Mouse (Mus musculus) myocyte (in vitro differentiated cells): ENCODE results near the gene Copg1.

Experiments used
- MAX ChIP-seq: IDR thresholded peaks from one replicate; pipeline ENCODE4 v1.6.1; 2011; ENCODE audit warnings: low read depth, mild to moderate bottlenecking, control low read depth
- MYOD1 ChIP-seq, 3 experiments: IDR thresholded peaks; one replicate each; pipeline ENCODE4 v1.6.1; 2011; ENCODE audit warnings: control low read depth in 2 of 3, low read depth in 2 of 3, mild to moderate bottlenecking in 2 of 3, moderate library complexity in 1 of 3; ENCODE audit not compliant: insufficient read length in 2 of 3, control insufficient read depth in 1 of 3
- POLR2A ChIP-seq: IDR thresholded peaks from one replicate; pipeline ENCODE4 v1.6.1; 2011; ENCODE audit warnings: low read depth, mild to moderate bottlenecking, control low read depth, moderate library complexity; ENCODE audit not compliant: insufficient read length
- POLR2AphosphoS2 ChIP-seq: IDR thresholded peaks from one replicate; pipeline ENCODE4 v1.6.1; 2011; ENCODE audit warnings: low read depth, control low read depth; ENCODE audit not compliant: insufficient read length
- TCF12 ChIP-seq: IDR thresholded peaks from one replicate; pipeline ENCODE4 v1.6.1; 2011; ENCODE audit warnings: mild to moderate bottlenecking, control low read depth; ENCODE audit not compliant: poor library complexity, insufficient read depth, severe bottlenecking
- USF1 ChIP-seq: IDR thresholded peaks from one replicate; pipeline ENCODE4 v1.6.1; 2011; ENCODE audit warnings: low read depth, mild to moderate bottlenecking, control low read depth, moderate library complexity

DNA sequence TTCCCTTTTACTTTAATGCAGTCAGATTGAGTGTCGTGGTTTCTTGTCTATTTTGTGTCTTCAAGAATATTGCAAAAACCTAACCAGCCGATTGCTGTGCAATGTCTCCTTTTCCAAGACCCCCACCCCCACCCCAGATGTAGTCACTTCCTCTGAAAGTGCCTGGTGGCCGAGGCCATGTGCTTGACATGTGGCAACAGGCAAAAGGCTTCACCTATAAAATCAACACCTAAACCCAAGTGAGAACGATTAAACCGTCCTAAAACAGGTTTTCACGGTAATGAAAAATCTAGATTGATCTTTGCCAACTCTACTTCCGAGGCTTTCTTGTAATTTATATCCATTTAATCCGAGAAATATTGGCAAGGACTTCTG is 37.8 kb upstream of the Copg1 start:
- TF ChIP-seq POLR2A (no peak), MAX (peak; percentile 81), TCF12 (no peak), USF1 (no peak), MYOD1 (IDR thresholded peaks at IDR 0.05; ENCODE audit: control insufficient read depth in 1 of 3, insufficient read length in 2 of 3, low read depth in 2 of 3) (no peak), POLR2AphosphoS2 (no peak)
